Mouse (Mus musculus): Measurements from ENCODE around the gene Nfam1. TPM values are rescaled to one million over a fixed set of nuclear protein-coding genes. Genes with fewer than 3 reads are reported as not detected.
A peak's percentile ranks its signal among the peaks of the same experiment; 100 is the strongest.

Nfam1 gene
- polyA plus RNA-seq, 1 experiment from 2014 or later: 1.6 TPM

DNA sequence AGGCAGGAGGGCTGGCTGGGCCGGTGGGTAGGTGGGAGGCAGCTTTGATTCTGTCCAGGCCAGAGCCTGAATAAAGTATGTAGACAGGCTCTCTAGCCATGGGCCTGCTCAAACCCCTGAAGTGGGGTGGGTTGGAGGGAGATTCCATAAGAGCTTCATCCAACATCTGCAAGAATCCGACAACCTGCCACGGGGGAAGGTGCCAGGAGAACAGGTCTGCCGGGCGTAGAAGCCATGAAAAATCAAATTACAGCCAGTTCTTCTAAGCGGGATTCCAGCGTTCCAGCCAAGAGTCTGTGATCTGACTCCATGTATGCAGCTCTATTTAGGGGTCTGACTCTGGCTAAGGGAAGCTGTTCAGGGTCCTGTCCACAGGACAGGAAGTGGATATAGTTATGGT lies 48.5 kb downstream of the Nfam1 start:
- Histone ChIP-seq H3K4me2 (replicated peaks) (no peak overlapping the region), H3K27me3 (no peaks in the 10 kb centered on the region), H3K9me3 (no peaks in the 10 kb centered on the region), H3K36me3 (no peaks in the 10 kb centered on the region), H3K27ac (replicated peaks) (peak overlapping the region; percentile 96), H3K4me3 (no peak overlapping the region), H3K9ac (replicated peaks) (peak overlapping the region; percentile 1; the same call in 1 of the 2 replicates), H3K4me1 (peaks cover 83% of the 10 kb centered on the region)
- no peak for ATAC-seq (replicated peaks)
- 46% methylated on average over 7 of the region's 7 CpGs for WGBS

DNA sequence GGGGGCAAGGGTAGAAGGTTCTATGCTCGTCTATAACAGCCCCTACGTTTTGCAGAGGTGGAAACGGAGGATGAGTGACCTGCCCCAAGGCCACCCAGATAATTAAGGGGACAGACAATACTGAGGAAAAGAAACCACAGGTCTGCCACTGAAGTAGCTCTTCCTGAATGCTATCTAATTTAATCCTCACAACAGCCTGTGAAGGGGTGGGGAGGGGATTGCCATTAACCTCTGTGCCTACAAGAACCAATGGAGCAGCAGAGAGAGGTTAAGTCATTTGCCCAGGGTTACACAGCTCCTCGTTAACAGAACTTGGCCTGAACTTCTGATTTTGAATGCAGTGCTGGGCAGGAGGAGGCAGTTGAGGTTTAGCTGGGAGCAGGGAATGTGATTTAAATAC lies 49.0 kb downstream of the Nfam1 start:
- Histone ChIP-seq H3K4me3 (no peak overlapping the region), H3K9ac (replicated peaks) (no peak overlapping the region), H3K9me3 (no peaks in the 10 kb centered on the region), H3K27me3 (no peaks in the 10 kb centered on the region), H3K36me3 (no peaks in the 10 kb centered on the region), H3K4me1 (peaks cover 79% of the 10 kb centered on the region), H3K4me2 (replicated peaks) (peak overlapping the region; percentile 54; the same call in 1 of the 2 replicates), H3K27ac (replicated peaks) (peak overlapping the region; percentile 96)
- 8% methylated on average over 4 of the region's 4 CpGs for WGBS
- ATAC-seq (replicated peaks): no peak

DNA sequence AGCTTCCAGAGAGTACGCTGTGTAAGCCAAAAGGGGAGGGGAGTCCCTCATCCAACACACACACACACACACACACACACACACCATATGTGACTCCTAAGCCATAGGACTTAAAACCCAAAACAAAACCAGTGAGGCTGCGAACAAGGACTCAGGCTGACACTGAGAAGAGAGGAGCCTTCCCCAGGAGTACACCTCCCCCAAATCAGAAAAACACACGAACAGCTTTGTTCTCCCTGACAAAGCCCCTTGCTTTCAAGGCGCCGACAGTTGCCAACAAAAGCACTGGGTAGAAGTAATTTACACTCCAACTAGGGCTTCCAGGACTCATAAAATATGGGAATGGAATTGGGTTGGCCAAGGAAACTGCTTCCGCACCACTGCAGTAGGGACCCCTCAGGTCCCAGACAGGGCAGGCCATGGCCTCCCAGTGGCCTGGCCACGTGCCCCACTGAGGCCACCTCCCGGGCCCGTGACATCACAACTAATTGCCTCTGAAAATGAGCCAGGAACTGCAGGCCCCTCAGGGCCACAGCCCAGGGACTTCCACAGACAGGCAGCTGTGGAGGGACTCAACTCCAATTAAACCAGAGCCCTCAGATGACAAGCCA lies 49.6 kb downstream of the Nfam1 start:
- WGBS: 2% methylated on average over 9 of the region's 9 CpGs
- ATAC-seq (replicated peaks): peak; percentile 71
- H3K4me3 ChIP-seq: peak overlapping the region; percentile 24
- H3K36me3 ChIP-seq: no peaks in the 10 kb centered on the region
- H3K4me1 ChIP-seq: peaks cover 73% of the 10 kb centered on the region
- H3K9ac ChIP-seq (replicated peaks): peak overlapping the region; percentile 43
- H3K9me3 ChIP-seq: no peaks in the 10 kb centered on the region
- H3K27ac ChIP-seq (replicated peaks): peak overlapping the region; percentile 96
- peak overlapping the region; percentile 54 for H3K4me2 ChIP-seq (replicated peaks)
- H3K27me3 ChIP-seq: 0 out of 2 replicates have a peak, but pooled peaks cover 1% of the 10 kb centered on the region

DNA sequence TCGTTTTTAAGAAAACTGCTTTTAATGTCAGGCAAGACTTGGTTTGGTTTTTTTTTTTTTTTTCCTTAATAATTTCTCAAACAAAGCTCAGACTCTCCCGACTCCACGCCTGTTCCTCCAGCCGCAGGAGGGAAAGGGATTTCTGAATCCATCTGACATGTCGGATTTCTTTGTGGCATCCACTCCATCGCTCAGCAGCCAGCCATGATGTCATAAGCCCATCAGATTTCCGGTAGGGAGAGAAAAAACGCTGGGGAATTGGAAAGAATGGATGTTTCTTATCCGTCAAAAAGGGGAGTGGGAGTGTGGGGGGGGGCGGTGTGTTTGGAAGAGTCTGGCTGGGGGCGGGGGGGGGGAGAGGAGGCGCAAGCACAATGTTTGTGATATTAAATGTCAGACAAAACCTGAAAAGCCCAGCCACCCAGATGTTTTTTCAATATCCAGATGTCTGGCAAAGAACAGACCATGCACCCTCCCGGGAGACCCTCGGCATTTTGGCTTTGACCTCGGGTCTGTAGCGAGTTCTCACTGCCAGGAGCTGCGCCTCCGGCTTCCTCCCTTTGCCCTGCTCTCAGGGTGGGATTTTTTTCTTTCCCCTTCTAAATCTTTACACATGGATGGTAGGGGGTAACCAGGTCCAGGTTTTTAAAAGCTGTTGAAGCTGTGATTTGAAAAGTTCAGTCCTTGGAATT lies 50.2 kb downstream of the Nfam1 start:
- H3K4me2 ChIP-seq (replicated peaks): peak overlapping the region; percentile 54
- peak overlapping the region; percentile 43 for H3K9ac ChIP-seq (replicated peaks)
- peak overlapping the region; percentile 96 for H3K27ac ChIP-seq (replicated peaks)
- peaks cover 66% of the 10 kb centered on the region for H3K4me1 ChIP-seq
- H3K4me3 ChIP-seq: peak overlapping the region; percentile 24
- H3K36me3 ChIP-seq: no peaks in the 10 kb centered on the region
- no peaks in the 10 kb centered on the region for H3K9me3 ChIP-seq
- 0 out of 2 replicates have a peak, but pooled peaks cover 3% of the 10 kb centered on the region for H3K27me3 ChIP-seq
- no peak; the same call in 1 of the 2 replicates for ATAC-seq (replicated peaks)
- WGBS: 4% methylated on average over 17 of the region's 18 CpGs

DNA sequence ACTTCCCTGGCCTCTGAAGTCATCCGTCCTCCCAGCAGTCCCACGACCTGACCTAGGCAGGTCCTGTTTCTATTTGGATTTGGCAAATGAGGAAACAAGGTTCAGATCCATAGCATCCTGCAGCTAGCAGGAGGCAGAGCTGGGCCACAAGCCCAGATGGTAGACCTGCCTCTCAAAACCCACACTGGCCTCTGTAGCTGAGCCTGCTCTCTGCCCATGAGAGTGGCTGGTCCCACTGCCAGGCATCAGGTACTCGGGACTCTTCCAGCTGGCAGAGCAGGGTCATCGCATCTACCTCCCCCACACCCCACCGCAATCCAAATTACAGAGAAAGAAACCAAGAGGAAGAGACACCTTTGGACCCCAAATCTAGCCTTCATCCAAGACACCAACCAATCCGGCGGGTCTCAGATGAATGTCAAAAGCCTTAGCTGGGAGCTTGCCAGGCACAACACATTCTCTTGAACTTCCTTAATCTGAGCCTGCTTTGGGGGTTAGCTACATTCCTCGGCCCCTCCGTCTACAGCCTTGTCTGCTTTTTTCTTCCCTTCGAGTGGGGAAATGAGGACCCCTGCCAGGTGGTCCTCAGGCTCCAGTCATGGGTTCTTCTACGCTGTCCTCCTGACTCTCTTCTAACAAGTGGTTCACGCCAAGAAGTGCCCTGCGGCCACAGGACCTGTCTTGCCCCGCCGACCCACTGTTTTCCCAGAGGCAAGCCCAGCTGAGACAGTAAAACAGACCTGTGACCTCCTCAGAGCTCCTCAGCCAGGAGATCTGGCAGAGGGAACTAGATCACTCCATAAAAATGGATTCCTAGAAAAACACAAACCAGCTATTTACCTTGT lies 51.2 kb downstream of the Nfam1 start:
- H3K9ac ChIP-seq (replicated peaks): peak overlapping the region; percentile 43; the same call in 1 of the 2 replicates
- WGBS: 29% methylated on average over 15 of the region's 15 CpGs
- ATAC-seq (replicated peaks): no peak
- no peaks in the 10 kb centered on the region for H3K36me3 ChIP-seq
- peak overlapping the region; percentile 96 for H3K27ac ChIP-seq (replicated peaks)
- H3K4me3 ChIP-seq: no peak overlapping the region
- H3K9me3 ChIP-seq: no peaks in the 10 kb centered on the region
- H3K4me2 ChIP-seq (replicated peaks): peak overlapping the region; percentile 54
- H3K4me1 ChIP-seq: peaks cover 57% of the 10 kb centered on the region
- 0 out of 2 replicates have a peak, but pooled peaks cover 3% of the 10 kb centered on the region for H3K27me3 ChIP-seq

DNA sequence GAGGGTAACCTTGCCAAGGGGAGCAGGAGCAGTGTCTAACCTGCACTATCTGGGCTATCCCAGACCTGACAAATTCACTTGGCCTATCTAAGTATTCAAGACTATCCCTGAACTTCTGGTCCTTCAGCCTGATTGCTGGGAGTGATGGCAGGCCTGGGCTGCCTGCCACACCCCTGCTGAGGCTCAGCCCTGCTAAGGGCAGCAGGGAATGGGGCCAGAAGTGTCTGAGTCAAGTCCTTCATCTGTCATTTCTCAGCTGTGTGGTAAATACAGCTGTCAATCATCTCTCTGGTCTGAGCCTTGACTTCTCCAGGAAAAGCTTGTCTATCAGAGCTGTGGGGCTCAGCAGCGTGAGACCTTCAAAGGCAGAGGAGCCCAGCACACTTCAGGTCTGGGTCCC lies 53.6 kb downstream of the Nfam1 start:
- no peak for ATAC-seq (replicated peaks)
- Histone ChIP-seq H3K4me2 (replicated peaks) (no peak overlapping the region), H3K9ac (replicated peaks) (no peak overlapping the region), H3K4me3 (no peak overlapping the region), H3K27ac (replicated peaks) (no peak overlapping the region), H3K9me3 (no peaks in the 10 kb centered on the region), H3K27me3 (0 out of 2 replicates have a peak, but pooled peaks cover 3% of the 10 kb centered on the region), H3K4me1 (peaks cover 46% of the 10 kb centered on the region), H3K36me3 (no peaks in the 10 kb centered on the region)
- WGBS: 84% methylated on average over 1 of the region's 1 CpGs

DNA sequence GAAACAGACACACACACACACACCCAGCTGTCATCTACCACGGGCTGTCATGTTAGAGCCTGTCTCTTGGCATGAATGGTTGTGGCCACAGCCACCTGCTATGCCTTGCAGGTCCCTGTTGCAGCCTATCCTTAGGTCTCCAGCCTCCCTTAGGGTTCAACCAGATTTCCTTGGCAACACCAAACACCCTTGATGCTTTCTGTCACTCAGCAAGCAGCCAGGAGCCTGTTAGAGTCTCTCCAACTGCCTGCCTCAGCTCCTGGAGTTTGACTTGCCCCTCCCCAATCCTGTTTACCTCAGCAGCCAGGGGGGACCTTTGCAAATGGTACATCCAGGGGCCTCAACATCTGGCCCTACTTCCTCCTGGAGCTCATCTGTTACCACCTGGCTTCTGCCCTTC lies 58.6 kb downstream of the Nfam1 start:
- H3K27ac ChIP-seq (replicated peaks): peak overlapping the region; percentile 53
- H3K4me1 ChIP-seq: peaks cover 15% of the 10 kb centered on the region
- no peak overlapping the region for H3K9ac ChIP-seq (replicated peaks)
- 63% methylated on average over 1 of the region's 1 CpGs for WGBS
- H3K27me3 ChIP-seq: 0 out of 2 replicates have a peak, but pooled peaks cover 3% of the 10 kb centered on the region
- H3K36me3 ChIP-seq: no peaks in the 10 kb centered on the region
- no peak overlapping the region for H3K4me3 ChIP-seq
- ATAC-seq (replicated peaks): no peak
- no peaks in the 10 kb centered on the region for H3K9me3 ChIP-seq
- H3K4me2 ChIP-seq (replicated peaks): no peak overlapping the region

DNA sequence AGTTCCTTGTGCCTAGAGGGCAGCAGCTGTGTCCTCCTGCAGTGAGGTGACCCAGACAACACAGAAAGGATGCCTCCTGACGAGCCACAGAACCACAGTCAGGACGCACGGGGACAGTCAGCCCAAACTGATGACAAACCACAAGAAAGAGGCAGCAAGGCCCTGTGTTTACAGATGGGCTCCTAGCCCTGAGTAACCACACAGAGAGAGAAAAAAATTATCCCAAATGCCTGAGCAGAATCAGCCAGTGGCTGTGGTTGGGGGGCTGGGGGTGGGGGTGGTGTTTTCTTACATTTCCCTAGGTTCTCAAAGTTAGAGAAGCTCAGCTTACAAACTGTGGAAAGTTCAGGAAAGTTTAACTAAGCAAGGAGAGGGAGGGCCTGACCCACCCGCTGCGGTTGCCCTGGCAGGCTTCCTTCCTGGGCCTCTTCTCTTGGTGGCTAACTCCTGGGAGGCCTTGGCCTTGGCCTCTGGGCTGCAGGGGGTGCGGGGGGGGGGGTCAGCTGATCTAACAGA lies 63.8 kb downstream of the Nfam1 start:
- Histone ChIP-seq H3K36me3 (no peaks in the 10 kb centered on the region), H3K4me2 (replicated peaks) (no peak overlapping the region)

DNA sequence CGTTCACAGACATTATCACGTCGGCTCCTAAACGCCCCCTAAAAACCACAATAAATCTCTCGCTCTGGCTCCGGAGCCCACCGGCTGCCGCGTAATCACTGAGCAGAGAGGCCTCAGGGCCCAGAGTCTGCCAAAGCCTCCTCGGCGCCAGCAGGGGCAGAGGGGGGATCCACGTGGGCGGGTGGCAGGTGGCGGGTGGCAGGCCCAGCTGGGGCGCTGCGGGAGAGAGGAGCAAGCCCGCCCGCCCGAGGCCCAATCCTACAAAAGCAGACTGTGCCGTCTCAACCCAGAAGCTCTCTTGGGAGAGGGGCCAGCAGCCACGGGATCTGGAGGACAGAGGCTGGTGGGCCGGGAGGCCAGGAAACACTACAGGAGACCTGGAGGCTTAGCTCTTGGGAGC lies 64.7 kb downstream of the Nfam1 start:
- Histone ChIP-seq H3K4me2 (replicated peaks) (peak overlapping the region; percentile 44), H3K9ac (replicated peaks) (peak overlapping the region; percentile 20), H3K27ac (replicated peaks) (peak overlapping the region; percentile 89), H3K9me3 (no peaks in the 10 kb centered on the region), H3K4me3 (peak overlapping the region; percentile 14; the same call in 1 of the 2 replicates), H3K4me1 (peaks cover 39% of the 10 kb centered on the region), H3K27me3 (no peaks in the 10 kb centered on the region; the same call in 1 of the 2 replicates), H3K36me3 (no peaks in the 10 kb centered on the region)
- peak; percentile 88 for ATAC-seq (replicated peaks)
- WGBS: under 1% methylated on average over 22 of the region's 22 CpGs

More for the DNA sequence above, 63.8 kb downstream of the Nfam1 start:
- Histone ChIP-seq H3K27me3 (no peaks in the 10 kb centered on the region; the same call in 1 of the 2 replicates), H3K9ac (replicated peaks) (no peak overlapping the region), H3K9me3 (no peaks in the 10 kb centered on the region), H3K4me3 (no peak overlapping the region), H3K27ac (replicated peaks) (peak overlapping the region; percentile 89), H3K4me1 (peaks cover 39% of the 10 kb centered on the region)
- WGBS: 35% methylated on average over 6 of the region's 6 CpGs
- ATAC-seq (replicated peaks): no peak

DNA sequence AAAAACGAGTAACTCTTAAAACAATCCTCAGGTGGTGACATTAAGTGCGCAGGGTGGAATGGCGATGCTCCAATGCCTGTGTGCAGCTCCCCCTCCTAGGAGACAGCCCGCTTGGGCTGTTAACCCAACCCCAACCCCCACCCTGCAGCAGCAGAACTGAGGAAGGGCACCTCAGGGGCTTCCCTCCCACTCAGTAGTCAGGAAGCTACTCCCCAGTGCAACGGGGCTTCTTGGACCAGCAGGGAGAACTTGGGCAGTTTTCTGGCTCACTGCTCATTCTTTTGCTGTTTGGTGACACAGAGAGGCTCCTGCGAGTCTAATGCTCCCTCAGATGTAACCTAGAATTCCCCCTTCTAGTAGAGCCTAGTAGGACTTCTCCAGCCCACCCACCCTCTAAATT lies 65.2 kb downstream of the Nfam1 start:
- 26% methylated on average over 6 of the region's 6 CpGs for WGBS
- 0 out of 2 replicates have a peak, but pooled peaks have one; percentile 1 for ATAC-seq (replicated peaks)
- Histone ChIP-seq H3K4me3 (peak overlapping the region; percentile 14; the same call in 1 of the 2 replicates), H3K9ac (replicated peaks) (peak overlapping the region; percentile 20; the same call in 1 of the 2 replicates), H3K27ac (replicated peaks) (peak overlapping the region; percentile 89), H3K27me3 (no peaks in the 10 kb centered on the region; the same call in 1 of the 2 replicates), H3K4me1 (peaks cover 41% of the 10 kb centered on the region), H3K9me3 (no peaks in the 10 kb centered on the region), H3K4me2 (replicated peaks) (peak overlapping the region; percentile 44), H3K36me3 (no peaks in the 10 kb centered on the region)

DNA sequence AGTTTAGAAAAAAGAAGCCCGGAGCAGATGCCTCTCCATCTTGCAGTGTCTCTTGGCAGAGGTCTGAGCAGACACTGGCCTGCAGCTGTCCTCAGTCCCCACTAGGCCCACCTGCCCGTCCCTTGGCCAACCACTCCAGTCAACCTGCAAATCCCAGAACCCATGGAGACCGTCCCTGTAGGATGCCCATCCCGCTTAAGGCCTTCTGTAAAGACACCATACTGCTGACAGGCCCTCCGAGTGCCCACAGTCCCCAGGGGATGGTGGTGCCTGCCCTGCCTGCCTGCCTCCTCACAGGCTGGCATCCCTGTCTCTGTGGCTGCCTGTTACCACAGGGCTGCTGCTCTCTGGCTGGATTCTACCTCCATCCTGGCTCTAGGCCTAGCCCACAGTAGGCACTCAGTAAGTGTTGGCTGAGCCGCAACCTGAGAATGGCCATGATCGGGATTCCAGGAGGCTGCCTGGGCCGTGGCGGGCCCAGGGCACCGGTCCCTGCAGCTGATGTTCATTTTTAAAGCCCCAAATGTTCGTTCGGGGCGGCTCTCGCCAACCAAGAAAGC lies 68.8 kb downstream of the Nfam1 start:
- ATAC-seq (replicated peaks): no peak; the same call in 1 of the 2 replicates
- Histone ChIP-seq H3K36me3 (no peaks in the 10 kb centered on the region), H3K4me3 (peak overlapping the region; percentile 62), H3K4me1 (peaks cover 77% of the 10 kb centered on the region), H3K9me3 (no peaks in the 10 kb centered on the region), H3K4me2 (replicated peaks) (peak overlapping the region; percentile 42; the same call in 1 of the 2 replicates), H3K9ac (replicated peaks) (peak overlapping the region; percentile 38), H3K27me3 (no peaks in the 10 kb centered on the region; the same call in 1 of the 2 replicates), H3K27ac (replicated peaks) (peak overlapping the region; percentile 82)
- 52% methylated on average over 14 of the region's 14 CpGs for WGBS

Measured in forebrain, embryonic 15.5 days (tissue).